Mouse (Mus musculus) liver, embryonic 14.5 days (tissue): Measurements from ENCODE around the gene Kazn. TPM values are rescaled to one million over a fixed set of nuclear protein-coding genes. Genes with fewer than 3 reads are reported as not detected.

Experiments
- ATAC-seq: fragments of 200-750 bp; cut with Nextera tagmentation; 2 replicates; pipeline ENCODE4 v1.8.0; 2017; ENCODE audit warnings: moderate number of reproducible peaks, mild to moderate bottlenecking, moderate library complexity; ENCODE audit not compliant: insufficient read depth
- DNase-seq, 3 experiments: peaks; one replicate each; pipeline ENCODE4 v3.0.0-alpha.2; 2012 to 2013; ENCODE audit warnings: low read depth in 3 of 3, low spot score in 3 of 3
- H3K27ac ChIP-seq: fragments of 300-500 bp; sonication (generic); 2 replicates; pipeline ENCODE4 v1.5.1; 2014; ENCODE audit warnings: moderate library complexity, mild to moderate bottlenecking, control low read depth, inconsistent platforms
- H3K27me3 ChIP-seq: fragments of 300-500 bp; sonication (generic); 2 replicates; pipeline ENCODE4 v1.6.1; 2014; ENCODE audit warnings: mild to moderate bottlenecking, low read length, moderate library complexity; ENCODE audit not compliant: control insufficient read depth, insufficient read depth
- H3K36me3 ChIP-seq: fragments of 300-500 bp; sonication (generic); replicated peaks from 2 replicates; pipeline ENCODE4 v1.6.1; 2014; ENCODE audit warnings: low read depth; ENCODE audit not compliant: control insufficient read depth, insufficient read depth
- H3K4me1 ChIP-seq, 2 experiments: fragments of 200-500 bp in 1 of 2; fragments of 300-500 bp in 1 of 2; sonication (generic) in 1 of 2; replicated peaks; 2 replicates each; pipeline ENCODE4 v1.6.1; 2012 to 2014; ENCODE audit warnings: antibody characterized with exemption in 1 of 2, inconsistent platforms in 1 of 2, low read length in 1 of 2; ENCODE audit not compliant: control insufficient read depth in 2 of 2, insufficient read depth in 2 of 2
- H3K4me2 ChIP-seq: fragments of 300-500 bp; sonication (generic); 2 replicates; pipeline ENCODE4 v1.6.1; 2014; ENCODE audit warnings: low read depth, mild to moderate bottlenecking, control low read depth, moderate library complexity
- H3K4me3 ChIP-seq, 2 experiments: fragments of 200-500 bp in 1 of 2; fragments of 300-500 bp in 1 of 2; sonication (generic) in 1 of 2; 2 replicates each; pipeline ENCODE4 v1.5.1; 2012 to 2014; ENCODE audit warnings: low read depth in 2 of 2, low read length in 2 of 2, mild to moderate bottlenecking in 2 of 2, control low read depth in 1 of 2, inconsistent platforms in 1 of 2, moderate library complexity in 1 of 2; ENCODE audit not compliant: insufficient read depth in 1 of 2
- H3K9ac ChIP-seq: fragments of 300-500 bp; sonication (generic); replicated peaks from 2 replicates; pipeline ENCODE4 v1.6.1; 2014; ENCODE audit warnings: mild to moderate bottlenecking, control low read depth, moderate library complexity
- H3K9me3 ChIP-seq: fragments of 300-500 bp; sonication (generic); 2 replicates; pipeline ENCODE4 v1.6.1; 2016; ENCODE audit warnings: low read length, mixed read lengths; ENCODE audit not compliant: control insufficient read depth
- CTCF ChIP-seq: IDR thresholded peaks from 2 replicates; pipeline ENCODE4 v1.5.1; 2016; ENCODE audit warnings: antibody characterized with exemption, low read depth, control low read depth
- EP300 ChIP-seq: IDR thresholded peaks from 2 replicates; pipeline ENCODE4 v1.6.1; 2016; ENCODE audit warnings: antibody characterized with exemption, low read depth
- WGBS: fragments of 180-500 bp; shearing (Covaris S2); extraction: QIAGEN DNeasy Blood & Tissue Kit; methylation state at CpG from one replicate; pipeline ENCODE4 v1.1.7; 2014; ENCODE audit not compliant: insufficient replicate concordance; 5-methylcytosine and 5-hydroxymethylcytosine counted together
- polyA plus RNA-seq, 2 experiments: library from polyadenylated mRNA; depleted of rRNA in 1 of 2; stranded (reverse) in 1 of 2; unstranded in 1 of 2; fragments of >200 nt; fragmentation: Nextera tagmentation in 1 of 2; extraction: Ambion mirVana in 1 of 2; gene quantifications; 2 replicates each; pipeline versions ENCODE4 v1.2.1 to v1.2.3; 2012 to 2014

Gene Kazn
- polyA plus RNA-seq, 2 experiments: 0.41 to 0.94 TPM

GRCm38 (mm10) chr4:142147671-142148070 lies 91.5 kb downstream of the Kazn start:
- TF ChIP-seq EP300: no peak
- no peak for TF ChIP-seq CTCF
- Histone ChIP-seq H3K9ac (no peak overlapping the region), H3K27me3 (no peaks in the 10 kb centered on the region), H3K9me3 (no peaks in the 10 kb centered on the region), H3K36me3 (no peaks in the 10 kb centered on the region), H3K27ac (no peak overlapping the region), H3K4me2 (no peak overlapping the region), H3K4me3 (no peak overlapping the region), H3K4me1 (no peaks in the 10 kb centered on the region)
- 78% methylated on average over 10 of the region's 10 CpGs for WGBS
- DNase-seq (no peak), ATAC-seq (no peak)

- TF ChIP-seq CTCF: peak; percentile 63
- TF ChIP-seq EP300: no peak
- Histone ChIP-seq H3K4me3 (no peak overlapping the region), H3K4me1 (no peaks in the 10 kb centered on the region), H3K27me3 (no peaks in the 10 kb centered on the region), H3K27ac (no peak overlapping the region), H3K9ac (no peak overlapping the region), H3K9me3 (no peaks in the 10 kb centered on the region), H3K4me2 (no peak overlapping the region), H3K36me3 (no peaks in the 10 kb centered on the region)
- no peak for ATAC-seq
- 27% methylated on average over 5 of the region's 5 CpGs for WGBS
- DNase-seq: peak in 1 of 3 experiments; percentile 17
Observed at GRCm38 (mm10) chr4:142144096-142144495, 95.1 kb downstream of the Kazn start.

GRCm38 (mm10) chr4:142143290-142143689 lies 95.9 kb downstream of the Kazn start:
- WGBS: 63% methylated on average over 6 of the region's 6 CpGs
- no peak overlapping the region for H3K4me3 ChIP-seq
- no peaks in the 10 kb centered on the region for H3K27me3 ChIP-seq
- H3K4me1 ChIP-seq: no peaks in the 10 kb centered on the region
- TF ChIP-seq CTCF (no peak), EP300 (no peak)
- no peaks in the 10 kb centered on the region for H3K9me3 ChIP-seq
- no peaks in the 10 kb centered on the region for H3K36me3 ChIP-seq
- no peak overlapping the region for H3K9ac ChIP-seq
- H3K27ac ChIP-seq: no peak overlapping the region
- H3K4me2 ChIP-seq: no peak overlapping the region
- DNase-seq: no peak
- ATAC-seq: no peak

- DNase-seq: no peak
- no peak for ATAC-seq
- no peak overlapping the region for H3K27ac ChIP-seq
- H3K9ac ChIP-seq: no peak overlapping the region
- H3K9me3 ChIP-seq: no peaks in the 10 kb centered on the region
- H3K4me3 ChIP-seq: no peak overlapping the region
- H3K4me1 ChIP-seq: no peaks in the 10 kb centered on the region
- 39% methylated on average over 5 of the region's 5 CpGs for WGBS
- H3K4me2 ChIP-seq: no peak overlapping the region
- no peaks in the 10 kb centered on the region for H3K36me3 ChIP-seq
- no peaks in the 10 kb centered on the region for H3K27me3 ChIP-seq
- TF ChIP-seq EP300 (no peak), CTCF (no peak)
Observed at GRCm38 (mm10) chr4:142139729-142140128, 99.5 kb downstream of the Kazn start.

- TF ChIP-seq CTCF: no peak
- TF ChIP-seq EP300: no peak
- H3K4me3 ChIP-seq: no peak overlapping the region
- WGBS: 51% methylated on average over 9 of the region's 9 CpGs
- no peaks in the 10 kb centered on the region for H3K4me1 ChIP-seq
- no peaks in the 10 kb centered on the region for H3K9me3 ChIP-seq
- no peak overlapping the region for H3K4me2 ChIP-seq
- no peaks in the 10 kb centered on the region for H3K36me3 ChIP-seq
- no peak for ATAC-seq
- no peak for DNase-seq
- no peaks in the 10 kb centered on the region for H3K27me3 ChIP-seq
- no peak overlapping the region for H3K27ac ChIP-seq
- H3K9ac ChIP-seq: no peak overlapping the region
Observed at GRCm38 (mm10) chr4:142138356-142139099, 100.7 kb downstream of the Kazn start.
